Mouse (Mus musculus): Measurements from ENCODE around the gene Rgs7bp.

Gene Rgs7bp

DNA sequence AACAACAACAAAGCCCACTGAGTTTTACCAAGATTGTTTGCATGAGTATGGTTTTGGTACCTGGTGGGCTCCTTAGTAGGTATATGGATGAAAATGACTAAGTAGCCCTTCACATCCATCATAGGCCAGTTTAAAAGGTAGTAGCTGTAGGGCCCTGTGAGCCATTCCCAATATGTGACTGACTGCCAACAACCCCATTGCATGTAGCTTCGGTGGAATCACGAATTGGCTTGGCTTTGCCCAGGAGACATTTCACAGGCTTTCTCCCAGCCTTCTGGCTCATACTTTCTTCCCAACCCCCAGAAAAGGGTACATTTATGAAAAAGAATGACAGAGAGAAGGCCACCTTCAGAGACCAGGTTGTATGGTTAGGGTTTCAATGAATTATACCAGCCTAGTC, 45.8 kb downstream of the Rgs7bp start:
- no peak for DNase-seq (ENCODE audit: low spot score)

DNA sequence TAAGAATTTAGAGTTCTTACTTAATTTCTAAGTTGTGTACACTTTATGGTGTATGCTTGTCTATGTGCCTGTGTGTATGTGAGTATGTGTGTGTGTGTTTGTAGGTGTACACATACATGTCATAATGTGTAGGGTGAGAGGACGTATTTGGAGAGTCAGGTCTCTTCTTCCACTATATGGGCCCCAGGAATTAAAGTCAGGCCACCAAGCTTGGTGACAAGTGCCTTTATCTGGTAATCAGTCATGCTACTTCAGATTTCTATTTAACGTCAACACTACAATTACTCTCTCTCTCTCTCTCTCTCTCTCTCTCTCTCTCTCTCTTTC, 51.9 kb downstream of the Rgs7bp start:
- no peak for DNase-seq (ENCODE audit: low spot score)

DNA sequence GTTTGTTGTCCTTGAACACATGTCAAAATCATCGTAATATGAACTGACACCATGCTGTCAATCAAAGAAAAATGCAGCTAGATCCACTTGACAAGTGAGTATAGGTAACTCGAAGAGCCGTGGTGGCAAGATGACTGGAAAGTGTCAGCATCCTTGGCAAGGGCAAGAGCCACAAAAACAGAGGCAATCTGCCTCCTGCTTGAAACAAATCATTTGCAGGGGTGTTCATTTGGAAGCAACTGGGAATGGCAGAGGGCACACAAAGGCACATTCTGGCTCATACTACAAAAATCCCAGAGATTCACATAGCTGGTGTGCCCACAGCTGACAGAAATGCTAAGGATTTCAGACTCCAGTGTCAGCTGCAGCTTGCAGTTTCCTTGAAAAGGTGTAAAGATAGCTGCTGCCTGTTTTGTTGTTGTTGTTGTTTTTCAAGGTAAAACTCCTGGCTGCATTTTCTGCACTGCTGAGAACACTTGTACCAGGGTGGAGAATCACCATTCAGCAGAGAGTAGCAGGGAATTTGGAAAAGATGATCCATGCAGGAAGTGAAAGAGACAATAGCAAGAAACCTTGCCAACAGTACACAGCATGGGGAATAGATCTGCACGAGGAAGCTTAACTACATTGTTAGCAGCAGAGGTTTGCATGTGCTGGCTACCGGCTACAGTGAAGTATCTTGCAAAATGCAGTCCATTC, 52.4 kb downstream of the Rgs7bp start:
- DNase-seq (ENCODE audit: low spot score), result no peak

DNA sequence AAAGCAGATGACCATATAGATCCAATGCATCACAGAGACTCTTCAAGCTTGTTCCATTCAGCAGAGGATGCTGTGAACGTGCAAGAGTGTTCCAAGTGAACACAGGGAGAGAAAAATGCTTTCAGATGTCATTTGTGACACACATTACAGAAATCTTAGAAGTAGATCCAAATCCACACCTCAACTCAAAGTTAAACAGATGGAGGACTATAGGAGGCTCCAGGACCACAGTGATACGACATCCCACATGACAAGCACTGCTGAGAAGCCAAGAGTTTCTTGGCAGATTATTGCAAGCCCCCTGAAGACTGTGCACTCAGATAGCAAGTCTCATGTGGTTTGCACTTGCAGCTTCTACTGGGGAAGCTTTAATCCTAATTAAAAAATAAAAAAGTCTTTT, 53.0 kb downstream of the Rgs7bp start:
- DNase-seq (ENCODE audit: low spot score), result no peak

DNA sequence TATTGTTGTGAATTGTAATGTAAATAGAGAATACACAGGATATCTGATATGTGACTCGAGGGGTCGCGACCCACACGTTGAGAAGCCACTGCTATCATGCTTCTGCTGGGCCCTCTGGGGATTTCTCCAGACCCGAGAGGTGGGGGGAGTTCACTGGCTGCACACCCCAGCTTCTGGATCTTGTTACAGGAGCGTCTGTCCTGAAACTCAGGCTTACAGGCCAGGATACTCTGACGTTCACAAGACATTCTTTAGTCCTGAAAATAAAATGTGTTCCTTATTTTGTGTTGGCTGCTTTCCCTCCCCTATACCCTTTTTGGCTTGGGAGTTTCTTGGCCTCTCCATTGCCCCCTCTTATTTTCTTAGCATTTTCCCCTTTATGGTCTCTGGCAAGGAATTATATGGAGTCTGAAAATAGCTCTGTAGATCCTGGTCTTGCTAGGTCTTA, 65.9 kb downstream of the Rgs7bp start:
- no peak for DNase-seq (ENCODE audit: low spot score)

DNA sequence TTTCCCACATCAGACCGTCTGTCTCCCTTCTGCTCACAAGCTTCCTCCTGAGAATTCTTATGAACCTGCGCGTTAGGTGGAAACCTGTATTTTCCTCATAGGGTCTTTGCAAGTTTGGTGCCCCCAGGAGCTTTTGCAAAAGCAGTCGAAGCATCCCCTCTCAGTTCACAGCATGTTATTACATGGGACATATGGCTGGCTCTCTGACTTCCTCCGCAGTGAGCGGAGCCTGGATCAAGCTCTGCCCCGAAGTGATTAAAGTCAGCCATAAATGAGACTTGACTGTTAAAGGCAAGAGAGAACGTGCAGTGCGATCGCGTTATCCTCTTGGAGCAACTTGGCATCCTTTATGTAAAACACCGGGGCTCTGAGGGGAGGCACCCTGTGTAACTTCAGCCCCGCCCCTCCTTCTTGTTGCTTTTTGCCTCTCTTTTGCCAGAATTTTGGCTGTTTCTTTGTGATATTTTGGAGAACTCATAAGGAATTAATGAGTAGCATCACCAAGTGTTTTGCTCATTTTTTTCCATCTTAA, 66.7 kb downstream of the Rgs7bp start:
- DNase-seq (ENCODE audit: low spot score), result no peak

DNA sequence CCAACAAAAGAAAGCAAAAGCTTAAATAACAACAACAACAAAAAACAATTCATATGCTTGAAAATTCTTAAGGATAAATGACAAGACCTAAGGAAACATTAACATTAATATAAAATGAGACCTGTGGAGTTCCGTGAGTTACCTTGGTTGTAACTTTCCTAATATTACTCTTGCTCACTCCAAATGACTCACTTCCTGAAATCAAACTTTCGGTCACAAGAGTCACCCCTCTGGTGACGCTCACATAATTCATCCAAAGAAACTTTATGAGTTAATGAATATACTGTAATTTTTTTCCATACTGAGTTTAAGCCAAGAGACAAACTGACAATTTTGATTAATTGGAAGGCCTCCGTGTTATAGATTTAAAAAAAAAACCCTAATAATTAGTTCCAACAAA, 69.0 kb downstream of the Rgs7bp start:
- no peak for DNase-seq (ENCODE audit: low spot score)

DNA sequence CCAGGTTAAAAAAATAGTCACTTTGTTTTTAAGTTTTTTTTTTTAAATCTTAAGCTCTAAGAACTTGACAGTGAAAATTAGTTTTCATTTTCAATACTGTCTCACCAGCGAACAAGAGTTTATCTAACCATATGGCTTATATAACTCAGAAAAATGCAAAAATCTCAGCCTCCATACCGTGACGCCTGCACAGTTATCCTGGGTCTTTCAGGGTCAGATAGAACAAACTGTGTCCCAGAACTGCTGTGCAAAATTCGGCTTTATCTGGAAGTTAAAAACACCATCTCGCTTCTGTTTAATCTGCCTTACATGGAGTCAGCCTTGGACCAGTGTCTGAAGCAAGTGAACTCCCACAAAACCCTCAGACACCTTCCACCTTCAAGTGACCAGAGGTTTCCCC, 70.7 kb downstream of the Rgs7bp start:
- DNase-seq (ENCODE audit: low spot score), result no peak

DNA sequence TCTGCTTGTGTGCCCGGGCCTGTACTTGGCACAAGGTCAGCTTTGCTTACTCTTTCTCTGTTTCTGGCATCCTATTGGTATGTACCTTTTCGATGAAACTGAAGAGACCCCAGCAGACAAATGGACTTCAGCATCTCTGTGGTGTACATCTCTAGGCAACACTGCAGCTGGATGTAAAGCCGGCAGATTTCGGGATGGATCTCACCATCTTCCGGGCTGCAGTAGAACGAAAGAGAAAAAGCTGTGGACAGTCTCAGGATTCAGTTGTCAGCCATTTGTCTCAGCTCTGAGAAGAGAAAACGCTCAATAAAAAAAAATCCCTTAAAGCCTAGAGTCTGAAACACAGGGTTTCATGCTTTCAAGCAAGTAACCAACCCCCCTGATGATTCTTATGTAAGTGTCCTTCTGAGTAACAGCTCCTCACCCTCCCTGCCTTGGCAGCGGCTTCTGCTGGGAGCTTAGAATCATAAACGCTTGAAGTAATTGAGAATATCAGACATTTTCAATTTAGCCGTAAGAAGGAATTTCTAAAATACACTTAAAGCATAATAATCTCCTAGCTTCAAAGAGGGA, 71.9 kb downstream of the Rgs7bp start:
- no peak for DNase-seq (ENCODE audit: low spot score)

DNA sequence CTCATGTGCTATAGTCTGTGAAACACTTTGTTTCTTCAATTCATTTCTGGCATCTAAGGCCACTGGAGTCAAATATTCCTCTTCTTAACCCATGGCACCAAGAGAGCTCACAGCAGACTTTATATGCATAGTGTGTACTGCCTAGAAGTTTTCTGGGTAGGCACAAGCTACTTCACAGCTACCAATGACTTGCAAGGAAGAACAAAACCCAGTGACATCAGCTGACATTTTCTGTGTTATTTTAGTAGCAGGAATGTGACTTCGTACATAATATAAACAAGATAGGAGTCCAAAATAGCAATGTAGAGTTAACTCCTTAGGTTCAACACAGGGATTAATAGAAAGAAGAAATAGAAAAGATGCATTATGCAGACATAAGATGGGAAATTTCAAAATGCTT, 76.6 kb downstream of the Rgs7bp start:
- DNase-seq (ENCODE audit: low spot score), result no peak

DNA sequence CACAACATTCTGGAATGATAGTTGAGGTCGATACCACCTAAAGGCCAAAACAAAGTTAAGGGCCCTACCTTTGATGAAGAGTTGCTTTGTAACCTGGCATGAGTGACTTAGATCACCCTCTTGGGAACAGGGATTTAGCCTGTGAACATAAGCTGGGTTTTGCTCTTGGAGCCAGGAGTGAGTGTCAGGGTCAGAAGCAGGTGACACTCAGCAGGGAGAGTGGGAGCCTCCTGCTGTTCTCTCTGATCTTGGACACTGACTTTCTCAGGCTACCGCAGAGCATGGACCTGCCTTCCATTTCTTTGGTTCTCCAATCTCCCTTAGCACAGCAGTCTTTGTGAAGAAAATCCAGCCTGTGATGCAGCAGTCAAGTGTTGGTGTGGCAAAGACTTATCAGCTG, 87.2 kb downstream of the Rgs7bp start:
- DNase-seq (ENCODE audit: low spot score), result no peak

DNA sequence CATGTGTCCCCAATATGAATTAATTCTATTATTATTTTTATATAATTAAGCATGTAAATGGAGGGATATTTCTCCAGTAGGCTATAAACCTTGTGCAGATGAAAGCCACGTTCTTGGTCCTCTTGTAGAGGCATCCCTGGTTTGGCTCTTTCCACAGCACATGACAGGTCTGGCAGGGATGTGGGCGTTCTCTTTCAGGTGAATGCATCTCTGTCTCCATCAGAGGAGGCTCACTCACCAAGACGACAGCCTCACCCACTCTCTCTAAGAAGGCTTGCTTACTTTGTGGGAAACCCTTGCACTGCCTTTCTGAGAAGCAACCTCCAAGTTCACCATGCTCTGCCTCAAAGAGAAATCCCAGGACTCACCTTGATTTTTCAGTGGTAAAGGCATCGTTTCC, 91.0 kb downstream of the Rgs7bp start:
- no peak for DNase-seq (ENCODE audit: low spot score)

DNA sequence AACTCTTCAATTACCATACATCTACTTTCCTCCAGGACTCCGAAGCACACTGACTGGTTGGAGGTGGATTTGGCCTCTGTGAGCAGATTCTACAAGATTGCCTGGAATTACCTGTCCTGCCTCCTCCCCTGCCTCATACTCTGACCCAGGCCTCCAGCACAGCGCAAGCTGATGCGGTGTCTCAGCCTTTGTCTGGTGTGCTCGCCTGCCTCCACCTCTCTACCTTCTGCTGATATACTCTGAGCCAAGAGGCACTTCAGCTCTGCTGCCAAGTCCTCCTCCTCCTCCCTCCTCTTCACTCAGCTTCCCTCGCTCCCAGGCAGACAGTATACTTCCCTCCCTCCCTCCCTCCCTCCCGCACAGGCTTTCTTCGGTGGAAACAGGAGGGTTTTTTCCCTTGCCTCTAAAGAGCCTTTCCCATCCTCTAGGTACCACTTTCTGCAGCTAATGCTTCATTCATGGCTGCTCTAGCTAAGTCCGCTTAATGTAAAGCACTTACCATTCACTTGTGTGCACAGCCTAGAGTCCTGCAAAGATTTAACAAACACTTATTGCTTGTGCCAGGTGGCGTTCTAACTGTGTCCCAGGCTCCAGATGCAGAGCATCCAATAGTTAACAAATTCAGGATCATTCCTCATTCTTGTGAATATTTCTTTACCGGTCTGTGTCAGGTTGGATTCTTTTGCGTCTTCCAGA, 91.9 kb downstream of the Rgs7bp start:
- DNase-seq (ENCODE audit: low spot score), result no peak

DNA sequence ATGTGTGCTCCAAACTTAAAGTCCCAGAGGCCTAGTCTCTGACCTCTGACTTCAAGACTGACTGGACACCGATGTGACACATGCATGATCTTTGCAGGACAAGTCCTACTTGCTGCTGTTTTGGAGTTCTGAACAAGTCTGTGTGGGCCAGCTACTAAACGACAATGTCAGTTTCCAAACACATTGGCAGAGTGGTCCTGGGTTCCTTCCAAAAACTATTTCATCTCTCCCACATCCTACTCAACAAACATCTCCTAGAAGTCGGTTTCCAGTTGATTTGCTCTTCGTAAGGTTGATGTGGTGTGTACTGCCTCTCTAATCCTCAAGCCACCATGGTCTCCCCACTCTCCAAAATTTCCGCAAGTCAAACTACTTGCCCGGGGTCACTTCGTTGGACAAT, 92.6 kb downstream of the Rgs7bp start:
- DNase-seq (ENCODE audit: low spot score), result no peak

DNA sequence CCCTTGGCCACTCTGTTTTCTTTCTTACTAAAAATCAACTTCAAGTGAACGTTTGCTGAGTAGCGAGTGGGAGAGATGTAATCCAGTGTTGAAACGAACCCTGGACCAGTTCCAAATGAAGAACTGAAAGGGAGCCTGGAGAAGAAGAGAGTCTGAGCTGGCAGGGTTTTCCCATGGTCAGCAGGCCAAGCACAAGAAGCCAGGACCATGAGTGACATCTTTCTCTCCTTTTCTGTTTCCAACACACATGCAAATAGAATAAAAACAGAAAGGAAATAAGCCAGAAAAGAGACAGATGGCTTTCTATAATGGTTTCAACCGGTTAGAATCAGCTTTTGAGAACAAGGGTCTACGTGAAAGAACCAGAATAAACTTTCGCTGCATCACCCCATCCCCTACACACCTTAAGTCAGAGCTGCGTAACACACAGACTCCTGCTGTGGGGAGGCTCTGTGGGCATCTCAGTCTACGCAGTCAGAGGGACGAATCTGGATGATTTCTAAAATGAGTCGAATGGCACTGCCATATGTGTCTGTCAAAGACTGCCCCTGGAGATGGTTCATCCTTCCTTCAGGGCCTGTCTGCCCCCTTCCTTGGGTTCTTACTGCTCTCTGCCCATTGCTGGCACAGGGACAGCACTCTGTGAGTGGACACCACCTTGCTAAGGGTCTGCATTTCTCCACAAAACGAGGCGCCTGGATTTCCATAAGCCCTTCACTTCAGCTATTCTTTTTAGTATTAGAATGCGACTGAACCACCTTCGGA, 93.6 kb downstream of the Rgs7bp start:
- no peak for DNase-seq (ENCODE audit: low spot score)

DNA sequence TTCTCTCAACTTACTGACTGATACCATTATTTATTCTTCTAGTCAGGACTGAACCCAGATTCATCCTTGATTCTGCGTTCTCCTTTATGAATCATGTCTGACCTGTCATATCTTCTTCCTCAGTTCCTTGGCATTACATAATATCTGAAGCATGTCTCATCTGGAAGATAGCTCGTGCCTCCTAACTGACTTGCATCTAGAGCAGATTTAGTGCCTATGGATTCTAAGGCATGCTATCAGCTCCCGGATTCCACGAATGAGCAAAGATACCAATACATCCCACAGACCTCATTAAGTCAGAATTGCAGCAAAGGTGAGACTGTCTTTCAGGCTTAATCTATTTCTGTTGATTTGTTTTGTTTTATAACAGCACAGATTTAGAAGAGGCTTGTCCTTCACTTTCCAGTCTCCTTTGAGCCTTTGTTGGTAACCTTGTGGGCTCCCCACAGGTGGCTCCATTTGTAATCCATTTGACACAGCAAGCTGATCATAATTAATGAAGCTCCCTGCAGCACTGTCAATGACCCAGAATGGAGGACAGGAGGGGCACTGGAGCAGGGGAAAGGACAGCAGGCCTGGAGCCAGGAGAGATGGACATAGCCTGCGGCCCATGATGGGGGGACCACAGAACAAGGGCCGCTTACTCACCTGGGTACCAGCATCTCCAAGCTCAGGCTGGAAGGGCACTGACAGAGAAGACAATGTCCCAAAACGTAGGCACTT, 94.4 kb downstream of the Rgs7bp start:
- DNase-seq (ENCODE audit: low spot score), result no peak

DNA sequence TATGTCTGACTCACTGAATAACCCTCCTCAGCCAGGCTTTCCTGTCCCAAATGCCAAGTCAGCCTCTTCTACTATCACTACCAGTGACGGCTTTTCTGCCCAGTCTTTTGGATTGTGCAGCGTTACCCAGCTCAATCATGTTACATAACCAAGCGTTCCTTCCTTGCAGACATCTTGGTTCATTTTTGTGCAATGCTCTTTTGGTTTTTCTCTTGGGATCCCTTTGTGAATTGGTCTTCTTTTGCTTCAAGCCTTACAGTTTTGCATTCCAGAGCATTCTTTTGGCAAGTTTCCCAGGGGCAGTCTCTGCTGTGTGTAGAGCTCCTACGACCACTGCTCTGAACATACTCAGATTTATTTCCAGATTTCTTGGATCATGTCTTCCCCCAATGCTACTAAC, 95.0 kb downstream of the Rgs7bp start:
- DNase-seq (ENCODE audit: low spot score), result no peak

DNA sequence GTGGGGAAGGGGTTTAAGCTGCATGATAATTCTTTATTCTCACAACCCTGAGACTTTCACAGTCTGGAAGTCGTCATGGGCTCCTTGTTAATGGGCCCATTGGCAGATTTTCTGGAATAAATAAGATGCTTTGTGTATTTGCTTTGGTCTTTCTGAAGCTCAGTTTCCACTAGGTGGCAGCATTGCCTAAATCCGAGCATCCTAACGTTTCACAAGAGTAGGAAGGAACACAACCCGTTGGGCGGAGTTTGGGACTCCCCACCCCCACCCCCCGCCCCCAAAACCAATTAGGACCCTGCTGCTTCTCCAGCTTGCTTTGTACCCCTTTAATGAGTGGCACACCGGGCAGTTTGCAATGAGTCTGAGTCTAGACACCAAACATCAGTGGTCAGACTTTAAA, 106.8 kb downstream of the Rgs7bp start:
- peak; percentile 45 for DNase-seq (ENCODE audit: low spot score)

DNA sequence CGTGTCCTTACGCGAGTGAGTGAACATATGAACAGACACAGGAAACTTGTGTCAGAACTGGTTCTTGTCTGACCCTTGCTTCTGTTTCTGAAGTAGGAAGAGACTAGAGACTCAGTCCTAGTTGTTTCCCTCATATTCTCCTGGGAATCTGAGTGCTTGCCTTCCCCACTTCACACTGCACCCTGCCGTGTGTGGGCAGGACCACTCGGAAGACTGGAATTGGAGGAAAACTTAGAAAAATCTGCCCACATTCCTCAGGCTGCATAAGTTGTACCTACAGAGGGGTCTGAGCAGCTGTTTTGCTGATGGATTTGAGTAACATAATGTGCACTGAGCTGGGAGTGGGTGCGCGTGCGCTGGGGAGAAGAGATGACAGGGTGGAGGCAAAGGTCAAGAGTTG, 114.2 kb downstream of the Rgs7bp start:
- no peak for DNase-seq (ENCODE audit: low spot score)

DNA sequence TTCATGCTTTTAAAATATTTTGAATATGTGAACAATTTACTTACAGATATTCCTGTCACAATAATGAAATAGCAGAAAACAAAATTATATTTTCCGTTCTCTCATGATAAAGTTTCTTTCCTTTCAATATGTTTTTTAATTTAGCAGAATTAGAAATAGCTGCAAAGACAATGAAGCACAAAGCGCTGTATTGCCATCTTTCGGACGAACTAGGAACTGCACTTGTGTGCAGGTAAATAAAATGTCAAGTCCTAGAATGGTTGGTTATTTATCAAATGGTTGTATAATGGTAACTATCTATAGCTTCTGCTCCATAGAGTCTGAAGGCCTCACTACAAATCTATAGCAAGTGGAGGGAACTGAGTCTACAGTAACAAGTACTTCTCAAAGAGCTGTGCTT, 114.9 kb downstream of the Rgs7bp start:
- DNase-seq (ENCODE audit: low spot score), result no peak

DNA sequence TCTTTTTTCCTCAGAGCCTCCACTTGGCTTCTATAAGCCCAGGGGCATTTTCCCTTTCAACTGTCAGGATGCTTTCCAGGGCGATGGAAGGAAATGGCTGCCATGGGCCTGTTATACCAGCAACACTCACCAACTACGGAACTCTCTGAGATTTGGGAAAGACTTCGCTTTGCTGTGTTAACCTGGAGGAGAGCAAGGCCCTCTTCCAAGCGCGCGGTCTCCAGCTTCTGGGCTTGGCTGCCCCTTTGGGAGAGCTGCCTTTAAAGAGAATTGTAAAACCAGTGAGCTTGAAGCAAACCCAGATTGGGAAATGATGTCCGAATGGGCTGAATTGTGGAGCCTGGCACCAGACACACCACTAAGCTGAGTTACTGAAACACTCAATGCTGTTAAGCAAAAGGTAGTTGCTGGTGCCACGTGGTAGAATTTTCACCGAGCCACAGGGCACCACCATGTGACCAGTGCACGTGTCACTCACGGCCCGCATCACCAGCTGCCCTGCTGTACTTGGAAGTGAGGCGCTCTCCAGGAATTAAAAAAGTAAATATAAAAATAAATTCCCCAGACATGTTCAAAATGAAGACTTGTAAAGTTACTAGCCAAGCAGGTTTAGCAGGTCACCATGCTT, 115.7 kb downstream of the Rgs7bp start:
- no peak for DNase-seq (ENCODE audit: low spot score)

DNA sequence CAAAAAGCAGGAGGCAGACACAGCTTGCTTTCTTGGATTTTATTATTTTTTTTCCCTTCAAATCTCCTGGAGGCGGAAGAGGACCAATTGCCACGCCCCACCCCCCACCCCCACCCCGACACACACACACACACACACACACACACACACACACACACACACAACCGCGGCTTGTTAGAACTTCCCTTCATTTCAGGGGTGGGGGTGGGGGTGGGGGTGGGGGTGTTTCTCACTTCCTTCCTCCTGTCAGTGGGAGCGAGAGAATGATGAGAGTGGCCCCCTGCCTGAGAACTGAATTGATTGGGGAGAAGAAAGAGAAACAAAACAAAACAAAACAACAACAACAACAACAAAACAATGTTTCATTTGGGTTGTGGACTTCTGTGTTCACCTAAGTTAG, 117.0 kb downstream of the Rgs7bp start:
- DNase-seq (ENCODE audit: low spot score), result no peak
